Mouse (Mus musculus) lung, postnatal 4 days (tissue): Measurements from ENCODE around the gene C1qb.

Source experiments
- DNase-seq, 2 experiments: peaks; one replicate each; pipeline ENCODE4 v3.0.0; 2021

The C1qb gene

DNA sequence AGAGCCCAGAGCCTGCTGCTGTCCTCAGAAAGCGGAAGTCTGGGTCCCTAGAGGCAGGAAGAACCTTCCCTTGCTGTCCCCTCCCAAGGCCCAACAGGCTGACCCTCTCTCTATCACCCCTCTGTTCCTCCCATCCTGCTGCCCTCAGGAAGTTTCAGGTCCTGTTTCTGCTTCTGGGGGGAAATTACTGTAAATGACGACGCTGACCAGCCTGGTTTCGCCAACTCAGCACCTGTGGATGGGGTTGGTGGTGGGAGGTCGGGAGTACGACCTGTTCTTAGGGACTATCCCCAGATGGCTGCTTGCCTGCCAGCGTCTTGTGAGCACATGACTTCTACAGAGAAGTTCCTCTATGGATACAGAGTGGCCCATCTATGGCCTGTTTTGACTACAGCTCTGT lies at the start of gene C1qb:
C1qb (minus strand) TSS at position 87 of the 400 bp plus-strand sequence.
- DNase-seq = no peak

DNA sequence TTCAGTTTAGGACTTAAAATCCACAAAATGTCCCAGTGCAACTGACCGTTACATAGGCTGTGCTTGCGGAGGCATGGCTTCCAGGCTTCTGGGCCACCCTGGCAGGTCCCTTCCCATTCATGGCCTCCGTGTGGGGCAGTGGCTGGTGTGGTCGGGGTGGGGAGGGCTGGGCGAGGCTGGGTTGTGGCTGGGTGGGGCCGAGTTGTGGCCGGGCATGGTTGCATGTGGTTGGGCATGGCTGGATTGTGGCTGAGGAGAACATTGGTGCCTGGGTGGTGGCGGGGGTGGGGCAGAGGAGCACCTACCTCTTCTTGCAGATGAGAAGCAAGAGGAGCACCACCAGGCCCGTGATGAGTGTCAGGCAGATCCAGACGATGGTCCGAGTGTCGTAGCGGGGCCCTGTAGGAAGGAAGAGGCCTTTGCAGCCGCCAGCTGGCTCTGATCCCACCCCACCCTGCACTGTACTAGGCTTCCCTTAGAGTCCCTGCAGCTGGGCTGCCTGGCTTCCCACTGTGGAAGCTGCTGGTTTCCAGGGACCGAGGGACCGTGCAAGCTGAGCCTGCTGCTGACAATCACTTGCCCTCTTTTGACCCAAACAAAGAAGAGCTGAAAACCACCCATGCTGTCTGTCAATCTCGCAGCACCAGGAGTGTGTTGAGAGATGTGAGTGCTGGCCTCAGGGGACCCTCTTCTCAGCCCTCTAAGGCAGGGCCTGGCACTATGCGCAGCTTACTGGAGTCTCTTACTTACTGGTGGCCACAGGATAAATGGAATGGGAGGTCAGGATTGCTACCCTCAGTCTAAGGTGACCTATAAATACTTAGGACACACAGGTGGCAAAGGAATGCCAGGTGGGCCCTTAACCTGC lies 49.0 kb upstream of the C1qb start:
- DNase-seq = peak; percentile 33 to 80

DNA sequence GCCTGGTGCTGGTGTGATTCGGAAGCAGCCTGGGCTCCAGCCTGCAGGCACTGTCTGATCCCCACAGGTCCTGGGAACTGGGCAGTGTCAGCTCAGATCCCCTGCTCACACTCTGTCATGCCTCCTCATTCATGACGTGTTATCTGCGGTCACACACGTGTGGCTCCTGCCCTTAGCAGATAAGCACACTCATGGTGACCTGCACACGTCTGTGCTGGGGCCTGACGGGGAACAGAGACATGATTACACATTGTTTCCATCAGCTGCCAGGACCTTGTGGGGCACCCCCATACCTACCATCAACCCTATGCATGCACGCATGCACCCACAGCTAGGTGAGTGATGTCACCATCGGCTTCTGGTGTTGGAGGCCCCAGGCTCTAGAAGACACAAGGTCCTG lies 44.5 kb upstream of the C1qb start:
- no peak for DNase-seq

DNA sequence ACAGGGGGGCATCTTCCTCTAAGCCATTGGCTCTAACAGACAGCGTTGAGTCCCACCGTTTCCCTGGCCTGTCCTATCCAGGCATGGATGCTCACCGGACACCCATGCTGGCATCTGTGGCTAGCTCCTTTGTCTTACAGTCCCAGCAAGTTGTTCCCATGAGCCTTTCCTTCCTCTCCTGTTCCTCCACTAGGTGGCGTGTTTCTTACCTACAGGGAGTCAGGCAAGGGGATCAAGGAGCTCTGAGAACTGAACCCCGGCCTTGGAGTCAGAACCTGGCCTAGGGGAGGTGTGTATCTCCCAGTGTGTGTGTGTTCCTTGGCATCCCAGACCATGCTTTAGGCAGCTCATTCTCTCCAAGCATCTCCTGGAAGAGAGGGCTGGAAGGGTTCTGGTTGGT lies 42.9 kb upstream of the C1qb start:
- peak in 1 of 2 experiments; percentile 11 for DNase-seq

DNA sequence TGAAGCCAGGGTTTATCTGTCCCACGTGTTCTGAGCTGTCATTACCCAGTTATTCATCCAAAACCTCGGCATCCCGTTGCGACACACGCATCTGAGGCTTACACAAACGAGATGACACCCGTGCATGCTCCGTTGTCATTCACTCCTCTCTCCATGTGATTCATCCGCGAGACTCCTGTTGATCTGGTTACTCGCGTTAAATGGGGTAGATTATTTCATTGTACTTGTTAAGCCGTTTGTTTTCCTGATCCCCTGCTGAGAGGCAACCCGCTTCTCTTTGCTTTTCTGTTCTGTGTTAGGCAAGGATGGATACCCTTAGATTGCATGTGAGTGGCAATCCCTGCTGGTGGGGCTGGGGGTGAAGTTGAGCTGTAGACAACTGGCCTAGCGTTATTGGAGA lies 39.8 kb upstream of the C1qb start:
- no peak for DNase-seq

DNA sequence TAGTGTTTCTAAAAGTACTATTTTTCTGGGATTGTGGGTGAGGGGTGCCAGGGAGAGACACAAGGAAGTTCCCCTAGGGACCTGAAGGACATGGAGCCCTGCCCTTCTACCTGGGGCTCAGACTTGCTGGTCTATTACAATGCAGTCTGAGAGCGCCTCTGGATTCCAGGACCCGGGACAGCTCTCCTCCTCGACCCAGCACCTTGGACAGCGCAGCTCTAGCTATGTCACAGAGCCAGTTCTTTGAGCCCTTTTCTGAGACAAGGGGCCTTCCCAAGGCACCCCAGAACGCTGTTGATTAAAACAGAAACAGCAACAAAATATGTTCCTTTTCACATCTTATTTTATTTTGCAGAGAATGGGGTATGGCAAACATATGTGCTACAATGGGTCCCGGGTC lies 38.5 kb upstream of the C1qb start:
- DNase-seq = peak; percentile 64 to 78

DNA sequence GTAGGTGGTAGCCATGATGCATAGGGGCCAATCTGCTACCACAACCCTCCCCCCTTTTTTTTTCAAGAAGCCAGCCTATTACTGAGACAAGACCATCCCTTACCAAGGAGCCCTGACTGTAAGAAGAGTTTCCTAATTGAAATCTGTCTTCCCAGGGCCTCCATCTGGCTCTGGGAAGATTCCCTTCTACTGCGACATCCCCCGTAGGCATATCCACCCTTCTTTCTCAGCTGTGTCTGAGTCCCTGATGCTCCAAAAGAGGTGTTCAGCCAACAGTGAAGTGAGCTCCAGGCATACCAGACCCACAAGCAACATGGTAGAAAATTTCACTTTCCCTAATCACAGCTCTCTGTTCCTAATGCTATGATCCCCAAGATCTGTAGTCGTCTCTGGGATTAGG lies 33.5 kb upstream of the C1qb start:
- no peak for DNase-seq

DNA sequence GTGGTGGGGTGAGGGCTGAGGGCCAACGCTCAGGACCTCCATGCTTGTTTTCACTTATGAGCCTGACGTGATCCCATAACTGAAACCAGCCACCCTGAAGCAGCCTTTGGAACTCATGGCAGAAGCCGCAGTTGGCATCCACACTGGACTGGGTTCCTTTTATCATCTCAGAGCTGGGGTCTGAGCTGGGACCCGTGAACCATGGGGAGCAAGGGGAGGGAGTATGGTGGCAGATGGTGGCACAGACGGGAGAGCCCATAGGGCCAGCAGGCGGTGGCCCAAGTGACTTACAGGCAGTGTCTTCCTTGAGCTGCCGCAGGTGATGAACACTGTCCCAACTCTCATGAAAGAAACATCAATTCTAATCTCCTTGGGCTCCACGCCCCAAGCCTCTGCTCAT lies 32.8 kb upstream of the C1qb start:
- DNase-seq = no peak

DNA sequence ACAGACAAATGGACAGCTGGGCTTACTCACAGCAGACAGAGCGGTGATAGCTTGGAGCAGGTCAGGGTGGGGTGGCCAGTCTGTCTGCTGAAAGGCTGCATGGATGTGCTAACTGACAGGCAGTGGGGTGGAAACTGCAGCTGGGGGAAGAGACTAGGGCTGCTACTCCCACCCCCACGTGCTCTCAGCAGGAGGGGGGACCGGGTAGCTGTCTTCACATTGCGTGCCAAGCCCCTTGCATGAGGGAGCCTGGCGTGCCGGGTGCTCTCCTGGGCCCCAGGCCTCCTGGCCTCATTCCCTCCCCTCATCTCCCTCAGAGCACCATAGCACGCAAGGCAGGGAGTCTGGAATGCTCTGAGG lies 31.2 kb upstream of the C1qb start:
- DNase-seq = no peak

DNA sequence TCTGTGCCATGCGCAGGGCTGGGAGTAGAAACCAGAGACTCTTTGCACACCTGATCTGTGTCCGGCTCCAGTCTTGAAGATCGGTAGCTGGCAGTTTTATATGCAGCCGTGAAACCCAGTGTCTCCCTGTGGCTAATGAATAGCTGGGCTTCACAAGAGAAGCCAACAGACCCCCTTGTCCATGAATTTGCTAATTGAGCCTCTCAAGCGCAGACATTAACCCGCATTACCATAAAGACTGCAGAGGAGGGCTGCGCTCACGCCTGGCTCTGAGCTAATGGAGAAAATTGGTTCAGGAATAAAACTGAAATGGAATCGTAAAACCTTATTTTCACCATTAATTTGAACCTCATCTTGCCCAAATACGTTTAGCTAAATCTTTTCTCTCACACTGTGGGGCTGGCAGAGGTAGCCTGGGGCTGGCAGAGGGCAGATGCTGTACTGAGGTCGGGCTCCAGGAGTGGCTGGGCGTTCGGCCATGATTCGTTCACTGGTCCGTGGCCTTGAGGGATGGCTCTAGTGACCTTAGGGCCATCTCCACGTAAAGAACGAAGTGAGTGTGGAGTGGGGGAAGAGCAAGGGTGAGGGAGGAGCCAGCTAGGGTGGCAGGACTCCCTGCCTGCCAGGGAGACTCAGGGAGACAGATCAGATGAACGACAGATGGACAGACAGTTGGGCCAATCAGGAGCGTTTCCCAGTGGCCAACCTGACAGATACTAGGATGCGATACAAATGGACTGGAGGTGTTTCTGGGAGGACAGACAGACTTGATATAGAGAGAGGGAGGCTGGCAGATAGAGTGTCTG lies 30.6 kb upstream of the C1qb start:
- DNase-seq = no peak

DNA sequence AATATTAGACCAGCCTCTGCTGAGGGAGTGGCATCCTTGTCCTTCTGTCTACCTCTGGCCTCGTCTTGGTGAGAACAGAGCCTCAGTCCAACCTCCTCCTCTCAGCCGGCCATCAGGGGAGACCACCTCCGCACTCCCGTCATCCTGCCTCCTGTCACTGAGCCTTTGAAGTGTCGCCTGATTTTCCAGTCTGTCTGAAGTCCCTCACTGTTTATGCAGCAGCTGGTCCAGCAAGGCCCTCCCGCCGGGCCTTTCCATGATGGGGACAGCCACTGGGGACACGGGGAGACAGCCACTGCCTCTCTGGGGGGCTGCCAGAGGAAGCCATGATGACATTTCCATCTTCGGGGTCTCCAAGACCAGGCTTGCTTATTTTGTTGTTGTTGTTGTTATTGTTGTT lies 26.9 kb upstream of the C1qb start:
- no peak for DNase-seq

DNA sequence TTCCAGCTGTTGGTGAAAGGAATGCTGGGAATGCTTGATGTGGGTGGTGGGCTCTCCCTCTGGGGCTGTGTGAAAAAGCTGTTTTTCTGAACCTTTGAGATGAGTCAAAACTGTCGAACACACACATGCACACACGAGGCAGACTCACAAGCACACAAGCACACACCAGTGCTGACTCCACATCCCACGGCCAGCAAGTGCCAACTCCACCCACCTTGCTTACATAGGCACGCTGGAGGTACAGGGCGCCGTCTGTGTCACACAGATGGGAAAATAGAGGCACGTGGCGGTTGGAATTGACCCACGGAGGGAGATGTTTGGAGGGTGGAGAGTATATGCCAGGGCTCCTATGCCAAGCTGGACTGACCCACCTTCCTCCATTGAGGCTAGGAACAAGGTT lies 25.8 kb upstream of the C1qb start:
- no peak for DNase-seq

DNA sequence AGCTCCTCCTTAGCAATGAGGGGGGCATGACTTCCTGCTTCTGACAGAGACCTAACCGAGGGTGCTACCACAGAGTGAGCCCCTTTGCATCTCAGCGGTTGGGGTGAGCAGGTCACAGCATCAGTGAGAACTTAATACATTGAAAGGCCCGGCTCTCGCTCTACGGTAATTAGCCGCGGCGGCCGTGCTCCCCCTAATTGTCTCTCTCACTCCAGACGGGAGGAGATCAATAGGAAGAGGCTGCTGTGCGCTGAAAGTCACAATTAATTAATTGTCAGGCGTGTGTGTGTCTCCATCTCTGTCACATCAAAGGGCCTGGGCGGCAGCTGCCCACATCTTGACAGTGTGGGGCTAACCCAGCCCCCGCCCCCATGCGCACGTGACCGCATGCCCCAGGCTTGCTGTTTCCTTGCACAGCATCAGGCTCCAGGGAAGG lies 25.2 kb upstream of the C1qb start:
- DNase-seq = no peak

DNA sequence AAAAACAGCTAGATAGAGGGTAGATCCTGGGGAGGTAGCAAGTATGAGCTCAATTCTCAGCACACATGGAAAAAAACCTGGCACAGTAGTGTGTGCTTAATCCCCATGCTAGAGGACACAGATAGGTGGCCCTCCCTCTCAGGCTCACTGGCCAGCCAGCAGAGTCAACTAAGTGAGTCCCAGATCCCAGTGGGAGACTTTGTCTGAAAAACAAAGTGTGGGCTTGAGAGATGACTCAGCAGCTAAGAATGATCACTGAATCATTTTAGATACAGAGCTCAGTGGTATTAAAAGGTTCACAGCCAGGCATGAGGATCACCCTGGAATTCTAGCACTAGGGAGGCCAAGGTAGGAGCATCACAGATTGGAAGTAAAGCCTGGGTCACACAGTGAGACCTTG lies 21.8 kb upstream of the C1qb start:
- DNase-seq = no peak

DNA sequence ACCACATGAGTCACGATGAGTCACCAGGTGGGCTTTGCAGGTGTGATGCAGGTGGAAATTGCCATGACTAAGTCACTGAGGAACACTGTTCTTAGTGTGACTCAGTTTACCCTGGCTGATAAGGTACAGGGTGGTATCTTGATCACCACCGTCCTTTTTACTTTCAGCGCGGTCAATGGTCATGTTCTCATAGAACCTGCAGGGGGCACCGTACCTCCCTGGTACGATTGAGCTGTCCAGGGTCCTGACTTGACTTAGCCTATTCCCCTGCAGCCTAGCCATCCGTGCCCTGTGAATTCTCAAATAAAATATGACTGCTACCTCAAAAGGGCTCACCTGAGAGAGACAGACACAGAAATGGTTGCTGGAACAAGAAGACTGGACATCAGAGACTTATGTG lies 21.0 kb upstream of the C1qb start:
- peak in 1 of 2 experiments; percentile 42 for DNase-seq

DNA sequence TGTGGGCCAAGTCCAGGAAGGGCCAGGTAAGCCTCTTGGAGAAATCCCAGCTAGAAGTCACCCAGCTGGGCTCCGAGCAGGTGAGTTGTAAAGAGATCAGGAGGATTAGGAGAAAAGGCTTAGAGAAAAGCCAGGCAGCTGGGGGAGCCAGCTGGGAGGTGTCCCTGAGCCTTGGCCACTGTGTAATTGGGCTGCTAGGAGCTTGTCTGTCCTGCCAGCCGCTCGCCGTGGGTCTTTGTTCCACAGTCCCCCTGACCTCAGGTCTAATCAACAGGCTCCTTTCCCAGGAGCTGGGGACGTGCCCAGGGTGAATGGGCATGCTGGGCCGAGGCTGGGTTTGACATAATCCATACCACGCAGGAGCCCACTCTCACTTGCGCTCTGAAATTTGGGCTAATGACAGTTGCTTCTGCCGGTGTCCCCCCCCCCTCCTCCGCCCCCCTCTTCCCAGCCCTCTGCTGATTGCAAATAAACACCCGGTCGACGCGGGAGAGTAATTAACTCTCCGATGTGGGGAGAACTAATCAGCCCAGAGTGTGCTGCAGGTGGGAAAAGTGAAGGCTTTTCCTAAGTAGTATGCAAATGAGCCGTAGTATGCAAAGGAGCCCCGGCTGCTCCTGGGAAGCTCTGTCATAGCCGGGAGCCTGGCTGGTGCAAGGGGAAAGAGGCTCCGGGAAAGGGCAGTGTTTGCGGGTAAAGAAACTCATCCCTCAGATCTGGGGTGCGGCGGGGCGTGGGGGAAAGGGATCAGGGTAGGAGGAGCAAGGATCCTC lies 19.0 kb upstream of the C1qb start:
- DNase-seq = no peak

DNA sequence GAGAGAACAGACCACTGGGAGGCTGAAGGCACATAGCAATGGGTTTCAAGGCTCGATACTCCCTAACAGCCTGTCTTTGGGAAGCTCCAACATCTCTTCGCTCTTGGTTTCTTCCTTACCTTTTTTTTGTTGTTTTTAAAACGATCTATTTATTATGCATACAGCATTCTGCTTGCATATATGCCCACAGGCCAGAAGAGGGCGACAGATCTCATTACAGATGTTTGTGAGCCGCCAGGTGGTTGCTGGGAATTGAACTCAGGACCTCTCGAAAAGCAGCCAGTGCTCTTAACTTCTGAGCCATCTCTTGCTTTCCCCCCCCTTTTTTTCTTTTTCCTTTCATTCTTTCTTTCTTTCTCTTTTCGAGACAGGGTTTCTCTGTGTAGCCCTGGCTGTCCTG lies 13.2 kb upstream of the C1qb start:
- DNase-seq = no peak

DNA sequence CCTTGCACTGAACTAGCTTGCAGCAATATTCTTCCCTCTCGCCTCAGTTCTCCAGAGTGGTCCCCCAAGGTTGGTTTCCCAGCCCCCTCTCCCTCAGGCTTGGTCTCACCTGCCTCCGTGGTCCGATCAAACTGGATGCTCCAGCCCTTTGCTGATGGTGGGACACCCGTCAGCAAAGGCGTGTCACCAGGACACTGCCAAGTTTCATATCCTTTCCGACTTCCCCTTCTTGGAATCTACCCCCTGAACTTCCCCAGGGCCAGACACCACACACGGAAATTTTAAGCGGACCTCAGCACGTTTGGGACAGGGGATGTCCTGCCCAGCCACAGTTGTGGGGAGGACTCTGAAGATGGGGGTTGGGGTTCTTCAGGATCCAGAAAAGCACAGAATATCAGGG lies 12.7 kb upstream of the C1qb start, which contains the start of gene C1qa:
C1qa (minus strand) TSS at position 167 of the 400 bp plus-strand sequence.
- no peak for DNase-seq

DNA sequence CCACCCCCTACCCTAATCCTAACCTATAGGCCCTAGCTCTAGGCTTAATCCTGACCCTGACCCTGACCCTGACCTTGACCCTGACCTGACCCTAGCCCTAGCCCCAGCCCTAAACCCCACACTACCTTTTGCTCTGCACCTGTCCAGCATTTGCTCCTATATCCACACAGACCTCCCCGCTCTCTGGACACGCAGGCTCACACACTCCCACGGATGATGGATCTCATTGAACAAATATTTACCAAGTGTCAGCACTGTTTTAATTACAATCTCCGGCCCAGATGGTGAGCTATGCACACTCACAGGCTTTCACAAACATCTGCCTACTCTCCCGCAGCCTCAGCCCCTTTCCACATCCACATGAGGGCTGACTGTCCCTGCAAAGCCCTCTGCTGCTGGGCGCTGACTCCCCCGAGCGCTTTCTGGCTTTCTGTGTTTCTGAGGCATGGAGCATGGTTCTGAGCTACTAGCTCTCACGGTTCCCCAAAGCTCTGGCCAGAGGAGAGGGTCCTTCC lies 12.2 kb upstream of the C1qb start:
- no peak for DNase-seq

DNA sequence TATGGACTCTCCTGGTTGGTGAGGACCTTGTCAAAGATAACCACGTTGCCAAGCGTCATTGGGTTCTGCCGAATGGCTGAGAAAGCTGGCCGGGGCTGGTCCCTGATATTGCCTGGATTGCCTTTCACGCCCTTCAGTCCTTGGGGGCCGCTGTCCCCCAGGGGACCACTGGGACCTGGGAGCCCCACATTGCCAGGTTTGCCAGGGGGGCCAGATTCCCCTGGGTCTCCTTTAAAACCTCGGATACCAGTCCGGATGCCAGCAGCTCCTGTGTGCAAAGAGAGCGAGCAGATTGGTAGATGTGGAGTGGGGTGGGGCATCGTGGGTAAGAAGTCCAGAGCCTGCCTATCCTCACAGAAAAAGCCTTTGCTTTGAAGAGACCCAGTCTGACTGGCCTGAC lies 10.5 kb upstream of the C1qb start:
- no peak for DNase-seq

DNA sequence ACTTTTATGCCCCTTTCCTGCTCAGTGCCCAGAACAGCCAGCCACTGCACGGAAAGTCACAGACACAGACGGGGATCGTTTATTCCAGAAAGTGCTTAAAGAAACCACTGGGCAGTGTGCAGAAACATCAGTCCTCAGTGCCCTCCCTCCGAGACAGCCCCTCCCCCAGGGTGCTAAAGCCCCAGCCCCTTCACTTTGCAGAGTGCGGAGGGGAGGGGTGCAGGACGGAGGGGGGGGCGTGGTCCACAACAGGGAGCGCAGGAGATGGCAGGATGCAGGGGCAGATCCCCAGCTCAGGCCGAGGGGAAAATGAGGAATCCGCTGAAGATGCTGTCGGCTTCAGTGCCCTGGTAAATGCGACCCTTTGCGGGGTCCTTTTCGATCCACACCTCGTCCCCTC lies 9.9 kb upstream of the C1qb start:
- no peak for DNase-seq

DNA sequence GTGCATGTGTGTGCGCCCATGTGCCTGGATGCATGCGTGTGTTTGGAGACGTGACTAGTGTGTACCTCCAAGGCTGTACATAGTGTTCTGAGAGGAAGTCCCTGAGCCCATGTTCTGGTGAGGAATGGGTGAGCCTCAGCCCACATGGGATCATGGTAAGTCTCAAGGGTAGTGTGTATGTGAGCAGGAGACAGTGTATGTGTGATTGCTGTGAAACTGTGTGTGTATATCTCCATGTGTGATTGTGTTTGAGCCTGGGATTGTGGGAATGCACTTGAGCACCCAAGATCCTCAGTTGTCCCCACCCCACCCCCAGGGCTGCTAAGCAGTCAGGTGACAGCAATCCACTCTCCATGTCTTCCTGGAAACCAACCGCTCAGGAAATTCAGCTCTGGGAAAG lies 8.8 kb upstream of the C1qb start:
- no peak for DNase-seq
